Mouse (Mus musculus): ENCODE measurements around the gene Fam221a. TPM values are rescaled to one million over a fixed set of nuclear protein-coding genes. Genes with fewer than 3 reads are reported as not detected.

Fam221a gene
- polyA plus RNA-seq (2014; fragmentation: Illumina TruSeq; extraction: RNeasy Lipid Tissue Mini Kit (QIAGEN cat#74804); ENCODE audit: low read depth, low replicate concordance), result 0.61 TPM

DNA sequence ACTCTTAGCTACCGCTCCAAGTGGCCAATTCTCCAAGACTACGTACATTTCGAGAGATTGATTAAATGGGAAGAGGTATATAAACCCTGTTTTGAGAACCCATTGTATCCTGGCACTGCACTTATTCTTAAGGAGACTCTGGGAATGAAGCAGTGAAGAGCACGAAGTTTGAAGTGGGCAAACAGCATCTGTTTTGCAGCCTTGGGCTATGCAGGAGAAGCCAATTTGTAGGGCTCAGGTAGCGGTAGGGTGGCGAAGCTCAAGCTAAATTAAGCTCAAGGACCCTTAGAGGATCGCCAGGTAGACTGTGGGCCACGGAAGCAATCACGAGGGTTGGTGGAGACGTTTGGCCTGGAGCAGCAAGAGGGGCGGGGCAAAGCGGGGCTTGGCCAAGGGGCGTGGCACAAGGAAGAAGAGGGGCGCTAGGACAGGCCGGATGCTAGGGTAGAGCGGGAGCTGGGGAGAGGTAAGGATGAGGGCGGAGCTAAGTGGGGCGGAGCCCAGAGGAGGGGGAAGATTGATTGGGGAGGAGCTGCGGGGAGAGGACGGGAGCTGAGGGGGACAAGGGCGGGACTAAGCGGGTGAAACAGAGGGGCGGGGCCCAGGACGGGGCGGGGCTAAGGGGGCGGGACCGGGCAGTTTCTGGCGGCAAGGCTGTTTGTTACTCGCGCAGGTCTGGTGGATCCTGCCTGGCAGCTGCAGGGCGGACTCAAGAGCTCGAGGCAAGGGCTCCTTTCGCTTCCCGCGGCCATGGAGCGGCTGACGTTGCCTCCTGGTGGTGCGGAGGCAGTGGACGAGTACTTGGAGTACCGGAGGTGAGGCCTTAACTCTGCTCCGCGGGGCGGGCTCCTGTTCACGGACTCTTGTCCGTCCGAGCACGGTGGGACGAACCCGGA is at the start of gene Fam221a:
Gene Fam221a (plus strand): TSS at position 581 of the 896 bp plus-strand sequence.

DNA sequence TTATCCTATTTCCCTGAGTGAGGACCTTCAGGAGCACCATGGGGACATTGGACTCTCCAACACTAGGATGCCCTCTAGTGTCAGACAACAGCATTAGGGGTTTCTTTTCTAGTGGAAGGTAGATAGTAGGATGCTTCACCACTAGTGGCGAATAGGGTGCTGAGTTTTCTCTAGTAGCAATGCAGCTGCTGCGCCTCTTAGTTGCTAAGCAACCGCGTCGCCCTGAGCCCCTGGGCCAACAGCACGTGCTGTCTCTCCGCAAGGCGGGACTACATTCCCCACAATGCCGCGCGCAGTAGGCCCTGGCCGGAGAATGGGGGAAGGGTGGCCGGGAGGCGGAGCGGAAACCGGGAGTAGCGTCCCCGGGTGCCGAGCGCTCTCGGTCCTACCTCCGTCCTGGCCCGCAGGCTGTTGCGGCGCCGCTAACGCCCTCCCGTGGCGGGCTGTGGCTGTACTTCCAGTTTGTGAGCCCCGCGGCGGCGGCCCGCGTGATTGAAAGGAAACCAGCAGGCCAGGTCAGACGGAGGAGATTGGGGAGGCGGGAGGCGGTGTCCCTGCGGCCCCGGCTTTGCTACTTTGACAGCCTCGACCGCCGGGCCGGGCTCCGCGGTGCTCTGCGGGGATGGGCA is 48.5 kb upstream of the Fam221a start, which contains the start of gene Ccdc126:
Gene Ccdc126 (plus strand): TSS at position 309 of the 629 bp plus-strand sequence.

DNA sequence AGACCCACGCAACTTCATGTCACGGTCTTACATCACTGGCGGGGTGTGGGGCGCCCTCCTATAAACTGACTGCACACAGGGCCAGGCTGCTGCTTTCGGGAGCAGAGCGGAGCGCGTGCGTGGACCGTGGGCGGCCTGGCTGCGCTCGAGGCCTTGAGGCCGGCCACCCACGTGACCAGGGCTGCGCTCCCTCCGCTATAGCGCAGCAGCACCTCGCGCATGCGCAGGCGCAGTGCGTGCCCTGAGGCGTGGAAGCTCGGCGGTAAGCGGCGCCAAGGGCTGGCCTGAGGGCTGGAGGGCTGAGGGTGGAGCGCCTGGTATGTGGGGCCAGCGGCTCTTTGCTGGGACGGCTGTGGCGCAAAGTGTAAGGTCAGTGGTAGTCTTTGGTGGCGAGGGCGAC is 27.8 kb downstream of the Fam221a start, which contains the start of gene Stk31:
Gene Stk31 (plus strand): TSS at position 289 of the 400 bp plus-strand sequence.

Other genes starting within 250 kb of the Fam221a start
- gene Igf2bp3, start 152.8 kb upstream of the Fam221a start, polyA plus RNA-seq (2014; fragmentation: Illumina TruSeq; extraction: RNeasy Lipid Tissue Mini Kit (QIAGEN cat#74804); ENCODE audit: low read depth, low replicate concordance), result not detected
- 39.6 TPM for gene Tra2a, start 103.7 kb upstream of the Fam221a start, polyA plus RNA-seq (2014; fragmentation: Illumina TruSeq; extraction: RNeasy Lipid Tissue Mini Kit (QIAGEN cat#74804); ENCODE audit: low read depth, low replicate concordance)
- 2.7 TPM for gene Ccdc126, start 48.5 kb upstream of the Fam221a start, polyA plus RNA-seq (2014; fragmentation: Illumina TruSeq; extraction: RNeasy Lipid Tissue Mini Kit (QIAGEN cat#74804); ENCODE audit: low read depth, low replicate concordance)
- gene Stk31, start 27.9 kb downstream of the Fam221a start, polyA plus RNA-seq (2014; fragmentation: Illumina TruSeq; extraction: RNeasy Lipid Tissue Mini Kit (QIAGEN cat#74804); ENCODE audit: low read depth, low replicate concordance), result not detected